12 mouse cellular contexts compared by ENCODE assay signal in the genomic region with DNA sequence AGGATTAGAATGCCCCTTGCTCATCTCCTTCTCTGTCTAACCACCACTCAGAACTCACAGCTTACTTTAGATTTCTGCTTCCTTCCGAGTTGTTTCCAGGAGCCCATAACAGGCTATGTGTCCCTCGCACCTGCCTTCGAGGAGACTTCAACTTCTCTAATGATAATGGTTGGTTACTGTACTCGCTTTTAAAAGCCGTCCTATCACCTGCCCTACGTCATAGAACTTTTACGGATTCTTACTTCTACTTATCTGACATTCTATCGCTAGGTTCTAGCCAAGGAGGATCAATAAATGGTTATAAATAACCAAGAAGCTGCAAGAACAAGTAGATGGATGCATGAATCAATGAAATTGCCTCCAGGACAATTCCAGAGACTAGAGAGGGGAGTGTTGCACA. TPM values are rescaled to one million over a fixed set of nuclear protein-coding genes. Genes with fewer than 3 reads are reported as not detected.
A peak's percentile ranks its signal among the peaks of the same experiment; 100 is the strongest.
DNase-seq lines count a peak whose midpoint lies in the region; ATAC-seq and TF ChIP-seq lines count a peak whose summit lies in the region.
"Had no signal": no experiment of that assay in that cellular context is flagged by ENCODE, and none has a peak within 500 bp of the region (broad histone marks: within the 10 kb centered on the region; RNA-seq: fewer than 3 reads in every experiment).

A2m (plus strand) TSS at position 301 of the 400 bp plus-strand sequence.

- no peaks in the 10 kb centered on the region for H3K36me3 ChIP-seq in heart, postnatal 0 days (replicated peaks; ENCODE audit: control insufficient read depth, insufficient read depth, low read length)
- no peaks in the 10 kb centered on the region for H3K36me3 ChIP-seq in embryonic facial prominence, embryonic 14.5 days (ENCODE audit: control insufficient read depth, insufficient read depth, low read length)
- H3K36me3 ChIP-seq in hindbrain, embryonic 16.5 days (ENCODE audit: control insufficient read depth, insufficient read depth, low read length), result no peaks in the 10 kb centered on the region
- H3K36me3 ChIP-seq in midbrain, embryonic 12.5 days, result no peaks in the 10 kb centered on the region

- no peaks in the 10 kb centered on the region for H3K4me1 ChIP-seq in heart, postnatal 0 days (ENCODE audit: control insufficient read depth, insufficient read depth)
- H3K4me1 ChIP-seq in embryonic facial prominence, embryonic 14.5 days (ENCODE audit: control insufficient read depth, insufficient read depth, low read length), result no peaks in the 10 kb centered on the region
- no peaks in the 10 kb centered on the region for H3K4me1 ChIP-seq in hindbrain, embryonic 16.5 days (ENCODE audit: control insufficient read depth, insufficient read depth, low read depth, low read length)
- H3K4me1 ChIP-seq in midbrain, embryonic 12.5 days, result peaks cover 7% of the 10 kb centered on the region; the same call in 1 of the 2 replicates

- no peak for ATAC-seq in heart, postnatal 0 days (ENCODE audit: insufficient read depth, low read depth)
- ATAC-seq in embryonic facial prominence, embryonic 14.5 days (ENCODE audit: low read depth), result no peak
- no peak for ATAC-seq in hindbrain, embryonic 16.5 days
- no peak for ATAC-seq in midbrain, embryonic 12.5 days (ENCODE audit: low FRiP score, low read depth)

- no peak for DNase-seq in heart, postnatal 0 days (ENCODE audit: low spot score)
- no peak for DNase-seq in heart, postnatal 36 days
- DNase-seq in embryonic facial prominence, embryonic 14.5 days (ENCODE audit: low spot score), result no peak
- no peak for DNase-seq in frontal cortex, postnatal 25 days (ENCODE audit: low spot score in 2 of 2)
- no peak for DNase-seq in spleen, adult 18-20 months
- DNase-seq in thymus, postnatal 0 days (ENCODE audit: low spot score), result no peak
- DNase-seq: lung, adult 2 months had no signal

- no peak for TF ChIP-seq EP300 in heart, postnatal 0 days (IDR thresholded peaks at IDR 0.05; ENCODE audit: low read depth)

- H3K4me3 ChIP-seq in heart, postnatal 0 days (ENCODE audit: low read depth, low read length), result 0 out of 2 replicates have a peak within 1 kb of the TSS, but pooled peaks have one; percentile 0
- peak within 1 kb of the TSS; percentile 22 for H3K4me3 ChIP-seq in embryonic facial prominence, embryonic 14.5 days (ENCODE audit: low read depth, low read length)
- H3K4me3 ChIP-seq in hindbrain, embryonic 16.5 days (ENCODE audit: low read length), result peak within 1 kb of the TSS; percentile 25
- H3K4me3 ChIP-seq in midbrain, embryonic 12.5 days, result peak within 1 kb of the TSS; percentile 33

- peak within 1 kb of the TSS; percentile 42 for H3K4me2 ChIP-seq in heart, postnatal 0 days (ENCODE audit: low read depth, low read length)
- H3K4me2 ChIP-seq in embryonic facial prominence, embryonic 14.5 days (ENCODE audit: low read depth, low read length), result peak within 1 kb of the TSS; percentile 47
- H3K4me2 ChIP-seq in hindbrain, embryonic 16.5 days (ENCODE audit: low read length), result peak within 1 kb of the TSS; percentile 51
- peak within 1 kb of the TSS; percentile 53 for H3K4me2 ChIP-seq in midbrain, embryonic 12.5 days (replicated peaks)

- intact Hi-C loops in heart, postnatal 36 days (cut with DNase I), result no loop called here

- 82% methylated on average over 8 of the region's 8 CpGs for WGBS in heart, postnatal 0 days
- WGBS in embryonic facial prominence, embryonic 14.5 days, result 90% methylated on average over 8 of the region's 8 CpGs
- 94% methylated on average over 8 of the region's 8 CpGs for WGBS in hindbrain, embryonic 16.5 days
- WGBS in midbrain, embryonic 12.5 days, result 88% methylated on average over 8 of the region's 8 CpGs

- no peak within 1 kb of the TSS for H3K27ac ChIP-seq in heart, postnatal 0 days (ENCODE audit: low read depth)
- H3K27ac ChIP-seq in embryonic facial prominence, embryonic 14.5 days (replicated peaks; ENCODE audit: low read depth, low read length), result no peak within 1 kb of the TSS
- no peak within 1 kb of the TSS for H3K27ac ChIP-seq in hindbrain, embryonic 16.5 days (ENCODE audit: low read depth, low read length)
- no peak within 1 kb of the TSS; the same call in 1 of the 2 replicates for H3K27ac ChIP-seq in midbrain, embryonic 12.5 days (replicated peaks)

- no peak for TF ChIP-seq CTCF in heart, postnatal 0 days (IDR thresholded peaks at IDR 0.05; ENCODE audit: low read depth)

- H3K27me3 ChIP-seq in heart, postnatal 0 days (ENCODE audit: control insufficient read depth, insufficient read depth, low read length), result no peaks in the 10 kb centered on the region
- H3K27me3 ChIP-seq in embryonic facial prominence, embryonic 14.5 days (replicated peaks; ENCODE audit: control insufficient read depth, insufficient read depth, low read length), result no peaks in the 10 kb centered on the region
- H3K27me3 ChIP-seq in hindbrain, embryonic 16.5 days (replicated peaks; ENCODE audit: control insufficient read depth, insufficient read depth, low read length), result no peaks in the 10 kb centered on the region
- H3K27me3 ChIP-seq in midbrain, embryonic 12.5 days, result no peaks in the 10 kb centered on the region; the same call in 1 of the 2 replicates

- H3K9me3 ChIP-seq in heart, postnatal 0 days (replicated peaks; ENCODE audit: control insufficient read depth, low read length), result no peaks in the 10 kb centered on the region
- no peaks in the 10 kb centered on the region for H3K9me3 ChIP-seq in embryonic facial prominence, embryonic 14.5 days (ENCODE audit: control insufficient read depth, low read length)
- H3K9me3 ChIP-seq in hindbrain, embryonic 16.5 days (ENCODE audit: control insufficient read depth, low read length), result no peaks in the 10 kb centered on the region
- H3K9me3 ChIP-seq in midbrain, embryonic 12.5 days, result no peaks in the 10 kb centered on the region

- H3K9ac ChIP-seq in heart, postnatal 0 days (replicated peaks; ENCODE audit: low read depth, low read length), result no peak within 1 kb of the TSS
- no peak within 1 kb of the TSS for H3K9ac ChIP-seq in embryonic facial prominence, embryonic 14.5 days (ENCODE audit: low read depth, low read length)
- H3K9ac ChIP-seq in hindbrain, embryonic 16.5 days (ENCODE audit: low read depth, low read length), result peak within 1 kb of the TSS; percentile 19; the same call in 1 of the 2 replicates
- peak within 1 kb of the TSS; percentile 37; the same call in 1 of the 2 replicates for H3K9ac ChIP-seq in midbrain, embryonic 12.5 days (replicated peaks)

RNA-seq across cellular contexts. Expression of gene A2m, which starts in this region (rescaled TPM):
- total RNA-seq in heart, postnatal 0 days (2014; rRNA removed; ENCODE audit: low replicate concordance), result 6.9 and 8.3 TPM in 2 replicates
- polyA plus RNA-seq in heart, postnatal 0 days (2015; fragmentation: Nextera tagmentation; extraction: Ambion mirVana), result 2.3 and 2.4 TPM in 2 replicates
- total RNA-seq in heart, postnatal 36 days (2021), result under 1 TPM; 0.87 to 0.89 TPM
- 2.4 and 3.1 TPM in 2 replicates for polyA plus RNA-seq in embryonic facial prominence, embryonic 14.5 days (2014; fragmentation: Nextera tagmentation; extraction: Ambion mirVana)
- 15.2 and 15.3 TPM in 2 replicates for polyA plus RNA-seq in hindbrain, embryonic 16.5 days (2015; fragmentation: Nextera tagmentation; extraction: Ambion mirVana)
- polyA plus RNA-seq in midbrain, embryonic 12.5 days (2016; fragmentation: Nextera tagmentation; extraction: Ambion mirVana), result 8.7 and 8.9 TPM in 2 replicates
- polyA plus RNA-seq in thymus, postnatal 0 days (2015; fragmentation: Nextera tagmentation; extraction: Ambion mirVana), result 0.08 and 0.12 TPM in 2 replicates
- total RNA-seq: CH12.LX; common myeloid progenitor, adult 5-6 weeks; hematopoietic stem cell, adult 5-6 weeks had no signal

Comparison
In these comparisons a context has a peak if more than half of its experiments do, and no peak if none do; other contexts are left out.
1. H3K9ac ChIP-seq: peak in hindbrain, embryonic 16.5 days (single experiment) and midbrain, embryonic 12.5 days (single experiment); none in heart, postnatal 0 days (single experiment) and embryonic facial prominence, embryonic 14.5 days (single experiment).
2. Peak in every context shown above with its lines, with median percentiles within 50 percentile points of each other: H3K4me2 ChIP-seq and H3K4me3 ChIP-seq.